ENCODE assay signal across 11 mouse cellular contexts in the genomic region with DNA sequence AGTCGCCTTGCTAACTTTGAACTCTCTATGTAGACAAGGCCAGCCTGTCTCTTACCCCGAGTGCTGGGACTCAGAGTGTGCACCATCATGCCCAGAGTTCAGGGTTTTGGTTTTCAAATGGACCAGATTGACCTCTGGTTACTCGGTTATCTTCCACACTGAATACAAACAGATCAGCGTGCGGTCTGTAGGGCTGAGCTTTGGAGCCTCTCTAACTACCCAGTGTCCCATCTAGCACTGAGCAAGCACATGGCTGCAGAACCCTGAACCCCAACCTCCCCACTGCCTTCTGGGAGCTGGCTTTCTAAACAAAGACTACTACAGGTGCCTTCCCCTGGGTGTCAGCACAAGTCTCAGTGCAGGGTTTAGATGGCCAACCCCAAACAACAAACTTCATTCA. TPM values are rescaled to one million over a fixed set of nuclear protein-coding genes. Genes with fewer than 3 reads are reported as not detected.
DNase-seq lines count a peak whose midpoint lies in the region; ATAC-seq and TF ChIP-seq lines count a peak whose summit lies in the region.
"Had no signal": no experiment of that assay in that cellular context is flagged by ENCODE, and none has a peak within 500 bp of the region (broad histone marks: within the 10 kb centered on the region; RNA-seq: fewer than 3 reads in every experiment).

No protein-coding gene starts in this region.

- no peak overlapping the region for H3K4me3 ChIP-seq in heart, embryonic 15.5 days
- no peak overlapping the region for H3K4me3 ChIP-seq in liver, adult 2 months (ENCODE audit: insufficient read depth, low read depth, low read length)
- H3K4me3 ChIP-seq in intestine, postnatal 0 days (ENCODE audit: low read depth, low read length), result no peak overlapping the region
- no peak overlapping the region for H3K4me3 ChIP-seq in liver, embryonic 15.5 days (replicated peaks)
- H3K4me3 ChIP-seq: embryonic facial prominence, embryonic 13.5 days had no signal

- H3K4me1 ChIP-seq in heart, embryonic 15.5 days (replicated peaks), result peaks cover 98% of the 10 kb centered on the region
- H3K4me1 ChIP-seq in liver, adult 2 months (ENCODE audit: control insufficient read depth, insufficient read depth, low read length), result peaks cover 49% of the 10 kb centered on the region
- H3K4me1 ChIP-seq in intestine, postnatal 0 days (replicated peaks; ENCODE audit: control insufficient read depth, insufficient read depth, low read length), result peaks cover 39% of the 10 kb centered on the region
- peaks cover 74% of the 10 kb centered on the region for H3K4me1 ChIP-seq in liver, embryonic 15.5 days (replicated peaks)

- 0 out of 2 replicates have a peak, but pooled peaks cover 7% of the 10 kb centered on the region for H3K36me3 ChIP-seq in heart, embryonic 15.5 days
- H3K36me3 ChIP-seq in liver, adult 2 months (ENCODE audit: control insufficient read depth, insufficient read depth, low read length), result no peaks in the 10 kb centered on the region
- H3K36me3 ChIP-seq in intestine, postnatal 0 days (ENCODE audit: control insufficient read depth, insufficient read depth), result no peaks in the 10 kb centered on the region; the same call in 1 of the 2 replicates
- H3K36me3 ChIP-seq in liver, embryonic 15.5 days (replicated peaks), result no peaks in the 10 kb centered on the region

- DNase-seq in heart, adult 18-20 months, result no peak
- DNase-seq in liver, adult 2 months (ENCODE audit: extremely low read depth, low read depth, low spot score), result peak; percentile 96
- no peak for DNase-seq in liver
- DNase-seq: cerebellum, postnatal 10 days had no signal

- H3K9me3 ChIP-seq in heart, embryonic 15.5 days (replicated peaks), result no peaks in the 10 kb centered on the region
- no peaks in the 10 kb centered on the region for H3K9me3 ChIP-seq in intestine, postnatal 0 days (ENCODE audit: control insufficient read depth)
- no peaks in the 10 kb centered on the region for H3K9me3 ChIP-seq in liver, embryonic 15.5 days (replicated peaks)
- H3K9me3 ChIP-seq: embryonic facial prominence, embryonic 13.5 days had no signal

- no peak overlapping the region for H3K9ac ChIP-seq in heart, embryonic 15.5 days
- peak overlapping the region; percentile 24; the same call in 1 of the 2 replicates for H3K9ac ChIP-seq in liver, adult 2 months (ENCODE audit: low read depth, low read length)
- H3K9ac ChIP-seq in intestine, postnatal 0 days (ENCODE audit: low read depth, low read length), result no peak overlapping the region
- H3K9ac ChIP-seq in liver, embryonic 15.5 days, result no peak overlapping the region

- WGBS in heart, embryonic 15.5 days, result 69% methylated on average over 5 of the region's 5 CpGs
- WGBS in liver, adult 2 months, result 17% methylated on average over 5 of the region's 5 CpGs
- WGBS in intestine, postnatal 0 days, result 65% methylated on average over 5 of the region's 5 CpGs
- WGBS in liver, embryonic 15.5 days (ENCODE audit: insufficient replicate concordance), result 58% methylated on average over 5 of the region's 5 CpGs

- no peak overlapping the region for H3K4me2 ChIP-seq in heart, embryonic 15.5 days
- H3K4me2 ChIP-seq in intestine, postnatal 0 days (replicated peaks; ENCODE audit: low read depth), result no peak overlapping the region
- H3K4me2 ChIP-seq in liver, embryonic 15.5 days, result no peak overlapping the region
- H3K4me2 ChIP-seq: embryonic facial prominence, embryonic 13.5 days had no signal

- H3K27ac ChIP-seq in heart, embryonic 15.5 days, result peak overlapping the region; percentile 93
- H3K27ac ChIP-seq in liver, adult 2 months (replicated peaks; ENCODE audit: insufficient read depth, low read depth, low read length), result peak overlapping the region; percentile 93
- H3K27ac ChIP-seq in intestine, postnatal 0 days (ENCODE audit: low read depth, low read length), result peak overlapping the region; percentile 29; the same call in 1 of the 2 replicates
- peak overlapping the region; percentile 64 for H3K27ac ChIP-seq in liver, embryonic 15.5 days (replicated peaks)
- H3K27ac ChIP-seq: embryonic facial prominence, embryonic 13.5 days; macrophage had no signal

- ATAC-seq in heart, embryonic 15.5 days (replicated peaks; ENCODE audit: insufficient number of reproducible peaks, insufficient read depth, low FRiP score, low read depth), result no peak
- no peak for ATAC-seq in intestine, postnatal 0 days
- ATAC-seq in liver, embryonic 15.5 days (ENCODE audit: insufficient read depth), result peak; percentile 50; the same call in 1 of the 2 replicates
- no peak for ATAC-seq in frontal cortex, adult (ENCODE audit: low TSS enrichment)

- TF ChIP-seq CTCF in liver, adult 2 months (IDR thresholded peaks at IDR 0.05; ENCODE audit: low read depth, low read length), result no peak
- TF ChIP-seq CTCF in intestine, postnatal 0 days (IDR thresholded peaks at IDR 0.05; ENCODE audit: low read depth), result no peak

- peaks cover 21% of the 10 kb centered on the region; the same call in 1 of the 2 replicates for H3K79me2 ChIP-seq in liver, adult 2 months (ENCODE audit: control insufficient read depth, insufficient read depth, low read length)

- H3K27me3 ChIP-seq in heart, embryonic 15.5 days, result no peaks in the 10 kb centered on the region
- H3K27me3 ChIP-seq in liver, adult 2 months (ENCODE audit: control insufficient read depth, insufficient read depth, low read length), result no peaks in the 10 kb centered on the region
- H3K27me3 ChIP-seq in intestine, postnatal 0 days (replicated peaks; ENCODE audit: control insufficient read depth, insufficient read depth, low read length), result no peaks in the 10 kb centered on the region
- no peaks in the 10 kb centered on the region for H3K27me3 ChIP-seq in liver, embryonic 15.5 days
- H3K27me3 ChIP-seq: embryonic facial prominence, embryonic 13.5 days; Patski had no signal

- no peak for TF ChIP-seq POLR2A in liver, adult 2 months (IDR thresholded peaks at IDR 0.05; ENCODE audit: extremely low read depth, insufficient read depth, low read length)

RNA-seq across cellular contexts. Expression of gene Tmem184b, which starts 10.8 kb away (rescaled TPM):
- 58.3 and 83.8 TPM in 2 replicates for polyA plus RNA-seq in heart, embryonic 15.5 days (2015; fragmentation: Nextera tagmentation; extraction: Ambion mirVana)
- 10 to 100 TPM; 34.8 to 36.7 TPM for total RNA-seq in heart, adult 18-20 months (2021)
- total RNA-seq in liver, adult 2 months (2014; rRNA removed), result 6.0 and 10.1 TPM in 2 replicates
- polyA plus RNA-seq in liver, adult 2 months (2012; rRNA removed), result 46.8 and 48.7 TPM in 2 replicates
- polyA plus RNA-seq in intestine, postnatal 0 days (2015; fragmentation: Nextera tagmentation; extraction: Ambion mirVana), result 32.7 and 34.1 TPM in 2 replicates
- polyA plus RNA-seq in liver, embryonic 15.5 days (2015; fragmentation: Nextera tagmentation; extraction: Ambion mirVana), result 11.6 and 11.7 TPM in 2 replicates

RNA-seq across cellular contexts. Expression of gene Maff, which starts 46.1 kb away (rescaled TPM):
- polyA plus RNA-seq in heart, embryonic 15.5 days (2015; fragmentation: Nextera tagmentation; extraction: Ambion mirVana), result 3.5 and 3.8 TPM in 2 replicates
- total RNA-seq in heart, adult 18-20 months (2021), result 10 to 100 TPM; 12.8 to 17.6 TPM
- 8.5 and 10.8 TPM in 2 replicates for total RNA-seq in liver, adult 2 months (2014; rRNA removed)
- 0.75 and 0.89 TPM in 2 replicates for polyA plus RNA-seq in liver, adult 2 months (2012; rRNA removed)
- 6.6 and 8.8 TPM in 2 replicates for polyA plus RNA-seq in intestine, postnatal 0 days (2015; fragmentation: Nextera tagmentation; extraction: Ambion mirVana)
- polyA plus RNA-seq in liver, embryonic 15.5 days (2015; fragmentation: Nextera tagmentation; extraction: Ambion mirVana), result 2.1 and 2.6 TPM in 2 replicates

Comparison
In these comparisons a context has a peak if more than half of its experiments do, and no peak if none do; other contexts are left out.
1. H3K27ac ChIP-seq: peak in every context shown above with its lines; median percentile 93 in heart, embryonic 15.5 days; 93 in liver, adult 2 months; 64 in liver, embryonic 15.5 days; 29 in intestine, postnatal 0 days.